Mouse (Mus musculus): ENCODE measurements at regions not wholly inside any gene's neighbourhood (a gene's known extent, or its start where the extent isn't known, plus 50 kb on each side); places are given as distances from the start of the nearest gene placed in this dataset.

DNA sequence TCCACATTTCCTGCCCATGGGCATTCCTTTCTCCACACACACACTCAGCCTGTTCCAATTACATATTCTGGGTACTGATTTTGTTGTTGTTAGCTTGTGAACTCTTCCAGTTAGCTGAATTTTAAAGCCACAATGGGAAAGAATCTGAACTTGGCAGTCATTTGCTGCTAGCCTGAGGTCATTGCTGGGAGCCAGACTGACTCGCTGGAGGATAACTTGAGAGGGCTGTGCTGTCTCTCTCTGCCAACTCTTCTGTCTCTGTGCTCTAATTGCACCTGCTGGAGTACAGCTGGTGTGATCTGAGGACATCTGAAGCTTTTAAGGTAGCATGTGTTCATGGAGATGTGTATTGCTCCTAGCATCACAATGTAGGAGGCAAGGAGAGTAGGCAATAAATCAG, 252.6 kb upstream of the Fam98a start:
- TF ChIP-seq CTCF (conservative IDR thresholded peaks at IDR 0.05; ENCODE audit: low read length) = no peak
- TF ChIP-seq NANOG (IDR thresholded peaks at IDR 0.05; ENCODE audit: borderline replicate concordance, low read length) = no peak

Data from E14TG2a.4 (cell line).